Mouse (Mus musculus): ENCODE data around the gene Bmp8b. TPM values are rescaled to one million over a fixed set of nuclear protein-coding genes. Genes with fewer than 3 reads are reported as not detected.
A peak's percentile ranks its signal among the peaks of the same experiment; 100 is the strongest.
"Not testable (repeated sequence)": the region's sequence is repeated elsewhere in the genome, so short reads cannot be mapped to it uniquely, and the experiment has no call there.

The Bmp8b gene
- polyA plus RNA-seq, 1 experiment from 2014 or later: 0.24 TPM

DNA sequence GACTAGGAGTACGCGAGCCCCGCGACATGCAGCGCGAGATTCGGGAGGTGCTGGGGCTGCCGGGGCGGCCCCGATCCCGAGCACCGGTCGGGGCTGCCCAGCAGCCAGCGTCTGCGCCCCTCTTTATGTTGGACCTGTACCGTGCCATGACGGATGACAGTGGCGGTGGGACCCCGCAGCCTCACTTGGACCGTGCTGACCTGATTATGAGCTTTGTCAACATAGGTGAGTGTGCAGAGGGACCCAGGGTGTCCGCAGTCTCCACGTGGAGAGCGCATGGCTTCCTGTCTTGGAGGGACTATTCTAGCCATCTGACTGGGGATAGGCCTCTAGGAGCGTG, 456 bp downstream of the Bmp8b start:
- H3K9ac ChIP-seq (ENCODE audit: low read length): no peak overlapping the region; the same call in 1 of the 2 replicates
- H3K4me2 ChIP-seq (ENCODE audit: low read depth, low read length, severe bottlenecking): peak overlapping the region; percentile 33; the same call in 1 of the 2 replicates
- H3K27me3 ChIP-seq (ENCODE audit: control insufficient read depth, insufficient read depth, low read length): peaks cover 31% of the 10 kb centered on the region
- DNase-seq (ENCODE audit: low spot score): no peak
- H3K27ac ChIP-seq (ENCODE audit: low read depth, low read length): no peak overlapping the region
- H3K4me3 ChIP-seq (ENCODE audit: low read depth, low read length): peak overlapping the region; percentile 26
- ATAC-seq (replicated peaks; ENCODE audit: low FRiP score): peak; percentile 39; the same call in 1 of the 2 replicates
- 23% methylated on average over 24 of the region's 24 CpGs for WGBS
- no peaks in the 10 kb centered on the region for H3K9me3 ChIP-seq (ENCODE audit: control insufficient read depth, low read length)
- H3K4me1 ChIP-seq (replicated peaks; ENCODE audit: control insufficient read depth, insufficient read depth, low read length): 0 out of 2 replicates have a peak, but pooled peaks cover 4% of the 10 kb centered on the region
- H3K36me3 ChIP-seq (ENCODE audit: control insufficient read depth, insufficient read depth, low read length): no peaks in the 10 kb centered on the region

DNA sequence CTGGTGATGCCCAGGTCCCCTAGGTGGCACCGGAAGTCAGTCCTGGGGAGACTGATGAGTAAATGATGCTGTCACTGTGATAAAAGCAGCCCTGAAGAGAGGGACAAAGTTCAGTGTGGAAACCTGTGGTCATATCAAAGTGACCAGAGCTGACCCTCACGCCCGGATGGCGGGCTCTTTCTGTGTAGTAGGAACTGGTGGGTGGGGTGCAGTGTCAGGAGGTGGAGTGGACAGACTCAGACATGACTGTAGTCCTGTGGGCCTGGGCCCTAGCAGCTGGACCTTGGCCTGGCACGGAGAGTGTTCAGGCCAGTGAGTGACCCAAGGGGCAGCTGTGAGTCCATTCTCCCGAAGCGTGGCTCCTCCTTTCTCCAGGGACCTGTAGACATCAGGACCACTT, 964 bp downstream of the Bmp8b start:
- not testable (repeated sequence) for H3K9ac ChIP-seq (ENCODE audit: low read length); H3K4me1 ChIP-seq (replicated peaks; ENCODE audit: control insufficient read depth, insufficient read depth, low read length); H3K27ac ChIP-seq (ENCODE audit: low read depth, low read length); ATAC-seq (replicated peaks; ENCODE audit: low FRiP score); H3K9me3 ChIP-seq (ENCODE audit: control insufficient read depth, low read length); H3K4me2 ChIP-seq (ENCODE audit: low read depth, low read length, severe bottlenecking); H3K4me3 ChIP-seq (ENCODE audit: low read depth, low read length); DNase-seq (ENCODE audit: low spot score); H3K36me3 ChIP-seq (ENCODE audit: control insufficient read depth, insufficient read depth, low read length)
- 84% methylated on average over 6 of the region's 7 CpGs for WGBS
- peaks cover 31% of the 10 kb centered on the region for H3K27me3 ChIP-seq (ENCODE audit: control insufficient read depth, insufficient read depth, low read length)

DNA sequence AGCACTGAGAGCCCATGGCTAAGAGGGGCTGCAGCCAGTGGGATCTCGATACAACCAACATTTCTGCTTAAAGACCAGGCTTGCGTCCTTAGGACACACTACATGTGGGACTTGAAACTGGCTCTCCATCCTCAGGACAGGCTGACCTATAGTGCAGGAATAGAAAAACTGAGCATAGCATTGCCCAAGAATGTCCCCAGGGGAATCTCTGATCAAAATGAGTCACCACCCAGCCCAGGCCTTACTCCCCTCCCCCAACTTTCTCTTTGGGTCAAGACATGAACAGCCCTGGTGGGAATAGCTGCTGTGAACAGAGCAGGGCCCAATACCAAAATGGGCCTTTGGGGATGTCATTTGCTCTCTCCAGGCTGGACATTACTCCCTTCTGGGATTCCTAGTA, 1.9 kb downstream of the Bmp8b start:
- peak; percentile 34 for DNase-seq (ENCODE audit: low spot score)
- WGBS: 85% methylated on average over 2 of the region's 2 CpGs
- peaks cover 31% of the 10 kb centered on the region for H3K27me3 ChIP-seq (ENCODE audit: control insufficient read depth, insufficient read depth, low read length)

DNA sequence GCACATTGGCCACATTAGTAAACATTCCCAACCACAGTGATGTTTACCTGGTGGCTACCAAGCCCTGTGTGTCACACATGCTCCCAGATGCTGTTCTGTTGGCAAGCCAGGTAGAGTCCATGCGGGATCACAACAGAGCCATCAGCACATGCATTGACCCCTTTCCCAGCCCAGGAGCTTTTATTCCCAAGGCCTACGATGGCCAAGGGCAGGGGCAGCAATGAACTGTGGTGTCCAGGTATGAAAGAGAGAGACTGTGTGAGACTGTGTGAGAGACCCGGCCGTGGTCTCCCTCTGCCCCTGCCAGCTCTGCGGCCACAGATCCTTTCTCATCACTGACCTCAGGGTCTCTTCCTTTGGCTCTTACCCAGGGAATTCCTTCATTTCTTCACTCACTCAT, 3.1 kb downstream of the Bmp8b start:
- H3K4me1 ChIP-seq (replicated peaks; ENCODE audit: control insufficient read depth, insufficient read depth, low read length): 0 out of 2 replicates have a peak, but pooled peaks cover 4% of the 10 kb centered on the region
- WGBS: 93% methylated on average over 5 of the region's 5 CpGs
- no peak overlapping the region for H3K27ac ChIP-seq (ENCODE audit: low read depth, low read length)
- ATAC-seq (replicated peaks; ENCODE audit: low FRiP score) (no peak), DNase-seq (ENCODE audit: low spot score) (peak; percentile 42)
- H3K27me3 ChIP-seq (ENCODE audit: control insufficient read depth, insufficient read depth, low read length): peaks cover 31% of the 10 kb centered on the region
- no peak overlapping the region for H3K9ac ChIP-seq (ENCODE audit: low read length)
- H3K9me3 ChIP-seq (ENCODE audit: control insufficient read depth, low read length): no peaks in the 10 kb centered on the region
- H3K36me3 ChIP-seq (ENCODE audit: control insufficient read depth, insufficient read depth, low read length): no peaks in the 10 kb centered on the region
- no peak overlapping the region for H3K4me2 ChIP-seq (ENCODE audit: low read depth, low read length, severe bottlenecking)
- H3K4me3 ChIP-seq (ENCODE audit: low read depth, low read length): no peak overlapping the region

More for the DNA sequence above, 1.9 kb downstream of the Bmp8b start:
- Histone ChIP-seq H3K36me3 (ENCODE audit: control insufficient read depth, insufficient read depth, low read length) (no peaks in the 10 kb centered on the region), H3K9me3 (ENCODE audit: control insufficient read depth, low read length) (no peaks in the 10 kb centered on the region), H3K4me1 (replicated peaks; ENCODE audit: control insufficient read depth, insufficient read depth, low read length) (0 out of 2 replicates have a peak, but pooled peaks cover 4% of the 10 kb centered on the region), H3K9ac (ENCODE audit: low read length) (no peak overlapping the region), H3K4me2 (ENCODE audit: low read depth, low read length, severe bottlenecking) (no peak overlapping the region), H3K27ac (ENCODE audit: low read depth, low read length) (no peak overlapping the region), H3K4me3 (ENCODE audit: low read depth, low read length) (no peak overlapping the region)
- ATAC-seq (replicated peaks; ENCODE audit: low FRiP score): no peak

DNA sequence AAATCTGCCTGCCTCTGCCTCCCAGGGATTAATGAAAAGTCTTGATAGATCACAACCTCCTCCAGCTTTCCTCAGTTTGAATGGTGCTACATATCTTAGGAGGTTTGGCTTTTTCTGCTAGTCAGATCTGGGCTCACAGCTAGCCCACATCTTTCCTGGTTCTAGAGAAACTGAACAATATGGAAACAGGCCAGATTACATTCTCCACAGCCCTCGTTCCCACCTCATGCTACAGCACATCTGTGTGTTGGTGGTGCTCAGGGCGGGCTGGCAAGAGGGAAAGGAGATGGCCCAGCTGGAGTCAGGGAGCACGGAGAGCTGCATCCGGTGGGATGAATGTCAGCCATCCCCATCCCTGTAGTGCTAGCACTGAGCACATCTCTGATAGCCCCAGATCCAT, 5.8 kb downstream of the Bmp8b start:
- ATAC-seq (replicated peaks; ENCODE audit: low FRiP score) (no peak), DNase-seq (ENCODE audit: low spot score) (no peak)
- Histone ChIP-seq H3K4me1 (replicated peaks; ENCODE audit: control insufficient read depth, insufficient read depth, low read length) (no peaks in the 10 kb centered on the region), H3K27me3 (ENCODE audit: control insufficient read depth, insufficient read depth, low read length) (peaks cover 9% of the 10 kb centered on the region), H3K36me3 (ENCODE audit: control insufficient read depth, insufficient read depth, low read length) (no peaks in the 10 kb centered on the region), H3K4me2 (ENCODE audit: low read depth, low read length, severe bottlenecking) (no peak overlapping the region), H3K9ac (ENCODE audit: low read length) (no peak overlapping the region), H3K27ac (ENCODE audit: low read depth, low read length) (no peak overlapping the region), H3K9me3 (ENCODE audit: control insufficient read depth, low read length) (no peaks in the 10 kb centered on the region), H3K4me3 (ENCODE audit: low read depth, low read length) (no peak overlapping the region)
- 85% methylated on average over 4 of the region's 4 CpGs for WGBS

DNA sequence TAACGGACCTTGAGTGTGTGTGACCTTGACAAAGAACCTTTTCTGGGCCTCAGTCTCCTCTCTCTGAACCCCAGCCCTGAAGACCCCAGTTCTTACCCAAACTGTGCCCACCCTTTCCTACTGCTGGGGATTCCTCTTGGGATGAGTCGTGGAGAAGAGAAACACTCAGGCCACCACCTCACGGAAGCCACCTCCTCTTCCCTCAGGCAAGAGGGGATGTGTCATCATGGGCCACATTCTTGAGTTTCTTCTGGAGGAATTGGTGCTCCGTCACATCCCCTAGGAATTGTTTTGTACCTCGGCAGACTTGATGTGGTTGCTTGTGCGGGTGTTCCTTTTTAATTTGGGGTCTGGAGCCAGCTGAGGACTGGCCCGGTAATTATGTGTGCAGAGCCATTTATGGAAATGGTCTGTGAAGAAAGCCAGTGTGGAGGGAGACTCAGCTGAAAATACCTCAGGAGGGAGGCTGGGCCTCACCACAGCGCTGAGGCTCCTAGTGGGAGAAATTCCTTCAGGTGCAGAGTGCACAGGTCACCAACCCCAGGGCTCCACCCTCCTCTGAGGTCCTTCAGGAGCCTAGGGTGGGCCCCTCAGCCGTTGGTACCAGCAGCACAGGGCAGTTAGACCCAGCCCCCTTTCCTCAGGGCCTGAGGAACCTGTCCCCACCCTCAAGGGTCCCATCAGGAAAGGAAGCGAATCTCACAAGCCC, 6.5 kb downstream of the Bmp8b start:
- H3K36me3 ChIP-seq (ENCODE audit: control insufficient read depth, insufficient read depth, low read length); H3K4me3 ChIP-seq (ENCODE audit: low read depth, low read length); H3K4me2 ChIP-seq (ENCODE audit: low read depth, low read length, severe bottlenecking); H3K4me1 ChIP-seq (replicated peaks; ENCODE audit: control insufficient read depth, insufficient read depth, low read length); H3K27me3 ChIP-seq (ENCODE audit: control insufficient read depth, insufficient read depth, low read length); H3K9me3 ChIP-seq (ENCODE audit: control insufficient read depth, low read length); DNase-seq (ENCODE audit: low spot score); ATAC-seq (replicated peaks; ENCODE audit: low FRiP score); H3K27ac ChIP-seq (ENCODE audit: low read depth, low read length); H3K9ac ChIP-seq (ENCODE audit: low read length): not testable (repeated sequence)
- 76% methylated on average over 10 of the region's 10 CpGs for WGBS

DNA sequence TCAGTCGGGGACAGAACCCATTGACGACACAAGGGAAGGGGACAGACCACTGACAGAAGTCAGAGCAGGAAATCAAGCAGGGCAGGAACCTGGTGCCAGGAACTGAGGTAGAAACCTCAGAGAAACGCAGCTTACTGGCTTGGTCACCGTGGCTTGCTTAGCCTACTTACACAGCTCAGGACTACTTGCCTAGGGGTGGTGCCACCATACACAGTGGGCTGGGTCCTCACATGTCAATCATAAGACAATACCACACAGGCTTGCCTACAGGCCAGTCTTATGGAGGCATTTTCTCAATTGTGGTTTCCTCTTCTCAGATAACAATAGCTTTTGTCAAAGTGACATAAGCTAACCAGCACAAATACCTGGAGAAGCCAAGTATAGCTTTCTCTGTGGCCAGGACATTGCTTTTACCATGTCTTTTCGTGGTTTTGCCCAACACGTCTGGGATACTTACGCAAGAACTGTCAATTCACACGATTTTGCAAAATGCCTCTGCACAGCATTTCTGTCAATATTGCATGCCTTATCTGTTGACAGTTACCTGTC, 7.3 kb downstream of the Bmp8b start:
- Histone ChIP-seq H3K9me3 (ENCODE audit: control insufficient read depth, low read length) (no peaks in the 10 kb centered on the region), H3K4me1 (replicated peaks; ENCODE audit: control insufficient read depth, insufficient read depth, low read length) (no peaks in the 10 kb centered on the region), H3K9ac (ENCODE audit: low read length) (no peak overlapping the region), H3K4me2 (ENCODE audit: low read depth, low read length, severe bottlenecking) (no peak overlapping the region), H3K4me3 (ENCODE audit: low read depth, low read length) (no peak overlapping the region), H3K27ac (ENCODE audit: low read depth, low read length) (no peak overlapping the region), H3K36me3 (ENCODE audit: control insufficient read depth, insufficient read depth, low read length) (no peaks in the 10 kb centered on the region), H3K27me3 (ENCODE audit: control insufficient read depth, insufficient read depth, low read length) (peaks cover 4% of the 10 kb centered on the region)
- ATAC-seq (replicated peaks; ENCODE audit: low FRiP score) (no peak), DNase-seq (ENCODE audit: low spot score) (peak; percentile 26)
- WGBS: 81% methylated on average over 8 of the region's 8 CpGs

DNA sequence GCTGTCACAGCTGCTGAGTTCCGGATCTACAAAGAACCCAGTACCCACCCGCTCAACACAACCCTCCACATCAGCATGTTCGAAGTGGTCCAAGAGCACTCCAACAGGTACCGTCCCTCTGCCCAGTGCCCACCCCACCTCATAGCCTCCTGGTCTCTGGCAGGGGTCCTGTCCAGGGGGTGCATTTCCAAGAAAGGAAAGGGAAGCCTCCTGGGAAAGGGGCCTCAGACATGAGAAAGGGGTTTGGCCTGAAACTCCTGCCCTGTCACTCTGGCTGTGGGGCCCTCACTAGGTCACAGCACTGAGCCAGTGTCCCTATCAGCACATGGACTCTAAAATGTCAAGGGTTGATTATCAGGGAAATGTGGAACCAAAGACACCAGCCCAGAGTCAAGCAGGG, 9.7 kb downstream of the Bmp8b start:
- not testable (repeated sequence) for DNase-seq (ENCODE audit: low spot score); H3K27me3 ChIP-seq (ENCODE audit: control insufficient read depth, insufficient read depth, low read length); H3K27ac ChIP-seq (ENCODE audit: low read depth, low read length); H3K9me3 ChIP-seq (ENCODE audit: control insufficient read depth, low read length); H3K4me2 ChIP-seq (ENCODE audit: low read depth, low read length, severe bottlenecking); H3K4me3 ChIP-seq (ENCODE audit: low read depth, low read length); H3K9ac ChIP-seq (ENCODE audit: low read length); H3K4me1 ChIP-seq (replicated peaks; ENCODE audit: control insufficient read depth, insufficient read depth, low read length); H3K36me3 ChIP-seq (ENCODE audit: control insufficient read depth, insufficient read depth, low read length); ATAC-seq (replicated peaks; ENCODE audit: low FRiP score)
- WGBS: 93% methylated on average over 4 of the region's 4 CpGs

DNA sequence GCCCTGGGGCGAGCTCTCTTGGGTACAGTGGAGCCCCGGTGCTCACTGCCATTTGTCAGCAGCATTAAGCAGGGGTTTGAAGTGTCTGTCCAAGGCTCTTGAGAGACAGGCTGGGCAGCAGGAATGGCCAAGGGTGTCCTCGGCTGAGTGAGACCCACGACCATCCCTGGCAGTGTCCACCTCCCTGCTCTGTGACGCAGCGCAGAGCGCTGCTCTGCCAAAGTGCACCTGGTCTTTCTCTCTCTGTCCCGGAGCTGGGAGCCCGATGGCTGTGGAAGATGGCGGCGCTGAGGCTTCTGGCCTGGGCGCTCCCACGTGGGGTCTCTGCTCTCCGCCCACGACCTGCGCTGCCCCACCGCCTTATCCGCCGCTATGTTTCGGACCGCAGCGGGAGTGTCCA, 11.0 kb downstream of the Bmp8b start, which contains the start of gene Oxct2b:
Gene Oxct2b (plus strand): TSS at position 256 of the 400 bp plus-strand sequence.
- Histone ChIP-seq H3K27ac (ENCODE audit: low read depth, low read length) (no peak within 1 kb of the TSS), H3K36me3 (ENCODE audit: control insufficient read depth, insufficient read depth, low read length) (no peaks in the 10 kb centered on the region), H3K4me3 (ENCODE audit: low read depth, low read length) (peak within 1 kb of the TSS; percentile 25), H3K4me2 (ENCODE audit: low read depth, low read length, severe bottlenecking) (peak within 1 kb of the TSS; percentile 48), H3K4me1 (replicated peaks; ENCODE audit: control insufficient read depth, insufficient read depth, low read length) (no peaks in the 10 kb centered on the region), H3K27me3 (ENCODE audit: control insufficient read depth, insufficient read depth, low read length) (peaks cover 4% of the 10 kb centered on the region), H3K9me3 (ENCODE audit: control insufficient read depth, low read length) (no peaks in the 10 kb centered on the region), H3K9ac (ENCODE audit: low read length) (peak within 1 kb of the TSS; percentile 29)
- WGBS: 10% methylated on average over 22 of the region's 22 CpGs
- DNase-seq (ENCODE audit: low spot score): peak; percentile 62
- peak; percentile 6; the same call in 1 of the 2 replicates for ATAC-seq (replicated peaks; ENCODE audit: low FRiP score)

Measured in forebrain, embryonic 11.5 days (tissue).